Mouse (Mus musculus) gonadal fat pad, adult 2 months (tissue): Measurements from ENCODE around the gene Trmt61a. TPM values are rescaled to one million over a fixed set of nuclear protein-coding genes. Genes with fewer than 3 reads are reported as not detected.

Experiments used
- DNase-seq: peaks from one replicate; pipeline ENCODE4 v3.0.0-alpha.2; 2012; ENCODE audit warnings: low read depth
- polyA plus RNA-seq: library from polyadenylated mRNA; depleted of rRNA; stranded (reverse); fragments of >200 nt; gene quantifications from 2 replicates; pipeline ENCODE4 v1.2.3, GENCODE M21; 2012

The Trmt61a gene
- polyA plus RNA-seq, 1 experiment: 32.1 TPM

GRCm38 (mm10) chr12:111672581-111672980 lies 5.3 kb upstream of the Trmt61a start:
- no peak for DNase-seq

- DNase-seq: no peak
Observed at GRCm38 (mm10) chr12:111674850-111675486, 2.9 kb upstream of the Trmt61a start.

- no peak for DNase-seq
Observed at GRCm38 (mm10) chr12:111675797-111676580, 1.9 kb upstream of the Trmt61a start.

GRCm38 (mm10) chr12:111677421-111677820 lies 484 bp upstream of the Trmt61a start:
- no peak for DNase-seq

GRCm38 (mm10) chr12:111678670-111678933 lies 697 bp downstream of the Trmt61a start:
- DNase-seq: no peak

GRCm38 (mm10) chr12:111678997-111679396 lies 1.1 kb downstream of the Trmt61a start:
- no peak for DNase-seq

GRCm38 (mm10) chr12:111680661-111681060 lies 2.8 kb downstream of the Trmt61a start:
- DNase-seq: no peak

- DNase-seq: no peak
Observed at GRCm38 (mm10) chr12:111681305-111681704, 3.4 kb downstream of the Trmt61a start.

- no peak for DNase-seq
Observed at GRCm38 (mm10) chr12:111682003-111682402, 4.1 kb downstream of the Trmt61a start.

- DNase-seq: no peak
Observed at GRCm38 (mm10) chr12:111682806-111683205, 4.9 kb downstream of the Trmt61a start.

- DNase-seq: no peak
Observed at GRCm38 (mm10) chr12:111686390-111686789, 8.5 kb downstream of the Trmt61a start.

- no peak for DNase-seq
Observed at GRCm38 (mm10) chr12:111687350-111688068, 9.6 kb downstream of the Trmt61a start.

- no peak for DNase-seq
Observed at GRCm38 (mm10) chr12:111688069-111688428, 10.1 kb downstream of the Trmt61a start.

- DNase-seq: no peak
Observed at GRCm38 (mm10) chr12:111689426-111689825, 11.5 kb downstream of the Trmt61a start.

GRCm38 (mm10) chr12:111691346-111691872 lies 13.5 kb downstream of the Trmt61a start:
- no peak for DNase-seq

- DNase-seq: no peak
Observed at GRCm38 (mm10) chr12:111692899-111693298, 15.0 kb downstream of the Trmt61a start.

GRCm38 (mm10) chr12:111693341-111694270 lies 15.7 kb downstream of the Trmt61a start:
- no peak for DNase-seq

GRCm38 (mm10) chr12:111694271-111694781 lies 16.4 kb downstream of the Trmt61a start:
- DNase-seq: no peak

- DNase-seq: no peak
Observed at GRCm38 (mm10) chr12:111694880-111695804, 17.2 kb downstream of the Trmt61a start.

- no peak for DNase-seq
Observed at GRCm38 (mm10) chr12:111696239-111696638, 18.3 kb downstream of the Trmt61a start.
